Mouse (Mus musculus) ovary, adult 18-20 months (tissue): ENCODE results near the gene Zfp688.
"Not testable (repeated sequence)": the region's sequence is repeated elsewhere in the genome, so short reads cannot be mapped to it uniquely, and the experiment has no call there.

Source experiments
- DNase-seq: peaks from one replicate; pipeline ENCODE4 v3.0.0; 2022; ENCODE audit warnings: low spot score, mixed read lengths

The Zfp688 gene

GRCm38 (mm10) chr7:127406002-127406987 lies 15.6 kb downstream of the Zfp688 start, which contains the start of gene Zfp764:
TSS of gene Zfp764 (minus strand) at chr7:127406822.
- peak; percentile 70 for DNase-seq

GRCm38 (mm10) chr7:127404101-127404500 lies 17.8 kb downstream of the Zfp688 start:
- DNase-seq = not testable (repeated sequence)

GRCm38 (mm10) chr7:127402980-127403379 lies 18.9 kb downstream of the Zfp688 start:
- no peak for DNase-seq

DNA sequence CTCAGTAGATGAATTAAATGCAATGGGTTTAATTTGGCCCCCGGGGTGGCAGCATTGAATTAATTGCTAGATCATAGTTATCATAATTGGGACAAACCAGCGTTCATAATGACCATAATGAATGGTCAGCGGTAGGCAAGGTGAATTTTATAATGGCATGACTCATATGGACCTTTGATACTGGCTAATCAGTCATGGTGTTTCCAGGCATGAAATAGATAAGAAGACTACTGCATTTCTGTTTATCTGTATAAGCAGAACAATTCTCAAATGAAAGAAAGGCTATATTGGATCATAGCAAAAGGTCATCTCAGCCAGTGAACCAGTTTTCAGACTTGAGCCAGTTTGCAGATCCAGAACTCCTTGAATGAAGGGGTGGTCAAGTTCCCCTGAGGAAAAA lies 21.5 kb downstream of the Zfp688 start:
- no peak for DNase-seq

DNA sequence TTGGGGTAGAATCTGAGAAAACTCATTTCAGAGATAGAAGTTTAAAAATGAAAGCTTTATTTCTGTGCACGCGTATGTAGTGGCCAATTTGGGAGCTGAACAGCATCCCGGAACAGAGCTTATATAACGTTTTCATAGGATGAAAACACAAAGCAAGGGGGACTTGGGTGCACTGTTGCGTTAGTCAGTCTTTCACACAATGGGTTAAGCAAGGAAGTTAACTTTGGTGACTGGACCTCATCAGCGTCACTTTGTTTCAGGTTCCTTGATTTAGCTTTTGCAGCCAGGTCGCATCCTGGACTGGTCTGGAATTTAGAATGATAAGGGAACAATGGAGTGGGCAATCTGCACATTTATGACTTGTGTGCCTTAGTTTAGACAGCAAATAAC lies 27.9 kb downstream of the Zfp688 start:
- no peak for DNase-seq

GRCm38 (mm10) chr7:127393157-127393943 lies 28.5 kb downstream of the Zfp688 start, which contains the start of gene E430018J23Rik:
TSS of gene E430018J23Rik (minus strand) at chr7:127393629.
- peak; percentile 94 for DNase-seq

GRCm38 (mm10) chr7:127392251-127392824 lies 29.5 kb downstream of the Zfp688 start:
- DNase-seq = no peak

- no peak for DNase-seq
Observed at GRCm38 (mm10) chr7:127391538-127391937, 30.3 kb downstream of the Zfp688 start.

DNA sequence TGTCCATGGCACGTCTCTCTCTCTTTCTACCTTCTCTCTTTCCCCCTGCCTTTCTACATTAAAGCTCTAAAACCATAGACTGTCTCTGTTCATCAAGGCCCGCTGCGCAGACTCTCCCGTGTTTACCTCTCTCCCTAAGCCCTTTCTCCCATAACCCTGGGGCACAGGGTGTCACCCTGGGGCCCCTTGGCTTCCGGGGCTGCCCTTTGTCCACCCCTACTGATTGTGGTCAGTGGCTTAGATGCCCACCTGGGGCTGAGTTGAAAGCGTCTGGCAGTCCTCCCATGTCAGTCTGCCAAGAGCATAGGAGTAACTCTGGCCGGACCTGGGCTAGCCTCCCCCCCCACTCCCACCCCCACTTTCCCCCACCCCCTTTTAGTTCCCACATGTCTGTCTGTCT lies 31.6 kb downstream of the Zfp688 start:
- DNase-seq = no peak

- not testable (repeated sequence) for DNase-seq
Observed at GRCm38 (mm10) chr7:127388201-127388600, 33.7 kb downstream of the Zfp688 start.

- peak; percentile 82 for DNase-seq
Observed at GRCm38 (mm10) chr7:127386641-127387392, 35.1 kb downstream of the Zfp688 start, which contains the start of gene 9130019O22Rik. TSS of gene 9130019O22Rik (minus strand) at chr7:127387166.

- DNase-seq = not testable (repeated sequence)
Observed at GRCm38 (mm10) chr7:127385560-127385959, 36.3 kb downstream of the Zfp688 start.

GRCm38 (mm10) chr7:127378310-127378921 lies 43.5 kb downstream of the Zfp688 start:
- DNase-seq = no peak

DNA sequence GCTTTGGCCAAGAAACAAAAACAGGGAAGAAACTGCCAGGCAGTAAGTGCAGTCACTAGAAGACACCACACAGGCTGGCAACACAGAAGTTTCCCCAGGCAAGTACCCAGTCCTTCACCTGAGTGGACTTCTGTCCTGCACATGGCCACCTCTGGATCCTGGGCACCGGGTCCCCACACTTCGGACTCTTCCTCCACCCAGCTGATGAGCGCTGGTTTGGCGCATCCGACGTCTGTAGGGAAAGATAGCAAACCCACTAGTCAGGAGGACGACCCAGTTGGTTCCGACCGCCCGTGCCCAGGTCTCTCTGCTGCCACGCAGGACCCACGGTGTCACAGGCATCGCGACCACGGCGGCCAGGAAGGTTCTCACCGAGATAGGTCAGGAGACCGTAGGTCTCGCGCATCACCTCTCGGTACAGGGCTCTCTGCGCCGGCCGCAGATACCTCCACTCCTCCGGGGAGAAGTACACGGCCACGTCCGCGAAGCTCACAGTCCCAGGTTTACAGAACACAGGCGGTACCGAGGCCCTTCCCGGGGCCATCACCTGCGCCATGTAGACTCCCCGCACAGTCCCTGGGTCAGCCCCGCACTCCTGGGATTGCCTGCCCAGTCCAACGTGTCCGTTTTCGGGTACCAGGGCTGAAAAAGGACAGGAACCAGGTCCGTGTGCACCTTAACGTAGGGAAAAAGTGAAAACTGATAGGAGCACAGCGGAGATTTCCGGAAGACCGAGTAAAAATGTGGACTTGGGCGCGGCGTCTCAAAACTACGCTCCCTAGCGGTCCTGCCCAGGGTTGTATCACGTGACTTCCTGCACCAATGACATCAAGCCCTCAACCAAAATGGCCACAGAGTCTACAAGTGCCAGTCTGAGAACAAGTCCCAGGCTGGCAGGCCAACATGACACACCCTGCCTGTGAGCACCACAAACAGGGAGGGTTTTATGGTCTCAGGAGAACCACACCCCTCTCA lies 46.3 kb downstream of the Zfp688 start, which contains the start of gene Zfp747:
TSS of gene Zfp747 (minus strand) at position 780 of the 975 bp plus-strand sequence.
- DNase-seq = peak; percentile 86

DNA sequence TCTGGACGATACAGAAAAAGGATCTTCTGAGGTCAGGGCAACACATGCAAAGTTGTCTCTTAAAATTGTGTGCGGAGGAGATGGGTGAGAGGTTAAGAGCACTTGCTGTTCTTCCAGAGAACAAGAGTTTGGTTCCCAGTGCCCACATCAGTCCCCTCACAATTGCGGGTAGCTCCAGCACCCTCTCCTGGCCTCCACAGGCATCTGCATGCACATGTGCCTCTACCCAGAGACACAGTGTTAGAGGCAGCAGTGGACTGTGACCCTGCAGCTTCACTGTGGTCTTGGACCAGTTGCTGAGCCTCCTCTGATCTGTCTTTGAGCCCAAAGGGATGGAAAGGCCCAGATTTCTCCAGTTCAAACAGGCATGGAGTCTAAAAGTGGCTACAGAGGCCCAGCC lies 50.0 kb downstream of the Zfp688 start:
- DNase-seq = not testable (repeated sequence)

GRCm38 (mm10) chr7:127371213-127371612 lies 50.7 kb downstream of the Zfp688 start:
- DNase-seq = no peak
